Mouse (Mus musculus) kidney, postnatal 4 days (tissue): ENCODE measurements at regions not wholly inside any gene's neighbourhood (a gene's known extent, or its start where the extent isn't known, plus 50 kb on each side); places are given as distances from the start of the nearest gene placed in this dataset.

Experiments used
- DNase-seq, 2 experiments: peaks; one replicate each; pipeline ENCODE4 v3.0.0; 2021; ENCODE audit warnings: mixed read lengths in 2 of 2

DNA sequence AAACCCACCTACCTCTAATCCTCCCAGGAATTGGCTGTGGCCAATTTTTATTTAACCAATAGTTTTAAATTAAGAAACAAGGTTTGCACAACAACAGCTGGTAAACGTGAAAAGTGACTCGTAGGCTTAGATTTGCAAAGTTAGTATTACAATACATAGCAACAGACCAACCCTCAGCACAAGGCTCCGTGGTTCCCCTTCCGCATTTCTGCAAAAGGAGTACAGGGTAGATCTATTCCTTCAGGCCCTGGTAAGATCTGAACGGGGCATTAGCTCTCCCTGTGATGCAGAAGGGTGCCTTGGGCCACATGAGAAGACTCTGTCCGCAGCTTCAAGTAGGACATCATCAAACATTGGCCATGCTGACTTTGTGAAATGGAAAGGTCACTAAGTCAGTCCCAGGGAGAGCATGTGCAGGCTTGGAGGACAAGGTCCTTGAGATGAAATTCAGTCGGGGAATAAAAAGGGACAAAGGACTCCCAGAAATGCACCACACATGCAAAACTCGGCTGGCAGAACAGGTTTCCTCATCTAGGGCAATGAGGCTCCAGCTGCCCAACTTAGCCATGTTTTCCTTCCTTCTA, 75.0 kb upstream of the Armc2 start:
- no peak for DNase-seq

DNA sequence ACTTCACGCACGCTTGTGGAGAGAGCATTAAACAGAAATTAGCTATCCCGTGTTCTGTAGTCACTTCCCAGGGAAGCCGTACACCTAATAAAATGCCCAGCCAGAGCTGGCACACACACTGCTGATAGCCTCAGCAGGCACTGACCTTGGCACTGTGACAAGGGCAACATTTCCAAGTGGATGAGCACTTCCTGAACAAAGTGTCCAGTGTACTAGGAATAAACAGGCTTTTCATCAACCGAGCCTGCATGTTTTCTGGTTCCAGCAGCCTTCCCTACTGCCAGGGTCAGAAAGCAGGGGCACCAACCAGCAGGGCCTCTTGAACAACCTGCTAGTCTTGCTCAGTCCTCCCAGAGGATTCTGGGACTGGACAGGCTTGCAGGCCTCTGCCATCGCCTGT, 74.3 kb upstream of the Armc2 start:
- peak; percentile 47 to 61 for DNase-seq

DNA sequence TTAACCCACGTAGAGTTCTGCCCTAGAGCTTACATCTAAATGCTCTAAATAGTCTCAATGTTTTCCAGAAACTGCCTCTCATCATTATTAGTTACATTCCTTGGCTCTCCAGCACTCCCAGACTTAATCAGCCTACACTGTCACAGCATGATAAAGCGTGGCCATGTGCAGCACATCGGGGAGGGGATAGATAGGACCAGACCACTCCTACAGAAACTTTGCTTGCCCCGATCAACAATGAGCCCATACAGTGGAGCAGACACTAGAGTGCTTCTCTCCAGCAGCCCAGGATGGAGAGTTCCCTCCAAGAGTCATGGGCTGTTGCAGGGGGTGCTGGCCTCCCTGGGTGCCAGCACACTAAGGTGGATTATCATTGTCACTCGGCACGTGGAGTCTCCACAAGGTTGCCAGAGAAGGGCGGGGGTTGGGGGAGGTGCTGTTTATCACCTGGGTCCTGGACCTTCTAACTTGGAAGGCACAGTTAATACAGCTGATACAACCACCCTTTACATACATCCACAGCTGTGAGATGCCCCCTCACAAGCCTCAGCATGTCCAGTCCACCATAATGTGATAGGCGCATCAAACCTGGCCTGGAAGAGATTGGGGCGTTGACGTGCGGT, 73.4 kb upstream of the Armc2 start:
- DNase-seq, result no peak

DNA sequence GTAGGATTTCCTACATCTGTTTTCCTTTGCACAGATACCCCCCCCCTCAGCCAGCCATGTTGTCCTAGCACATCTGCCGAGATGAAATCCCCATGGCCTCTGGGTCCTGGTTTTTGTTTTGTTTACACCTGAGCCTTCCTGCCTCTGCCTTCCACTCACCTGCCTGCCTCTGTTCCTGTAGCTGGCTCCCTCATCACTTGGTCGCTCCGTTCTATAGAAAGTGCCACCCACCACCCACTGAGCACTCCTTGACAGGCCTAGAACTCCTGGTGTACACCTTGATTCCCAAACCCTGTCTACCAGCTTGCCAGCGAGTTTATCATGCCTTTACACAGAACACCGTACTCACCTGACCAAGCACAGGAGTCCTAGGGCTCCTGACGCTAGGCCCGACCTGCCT, 72.6 kb upstream of the Armc2 start:
- DNase-seq, result no peak

DNA sequence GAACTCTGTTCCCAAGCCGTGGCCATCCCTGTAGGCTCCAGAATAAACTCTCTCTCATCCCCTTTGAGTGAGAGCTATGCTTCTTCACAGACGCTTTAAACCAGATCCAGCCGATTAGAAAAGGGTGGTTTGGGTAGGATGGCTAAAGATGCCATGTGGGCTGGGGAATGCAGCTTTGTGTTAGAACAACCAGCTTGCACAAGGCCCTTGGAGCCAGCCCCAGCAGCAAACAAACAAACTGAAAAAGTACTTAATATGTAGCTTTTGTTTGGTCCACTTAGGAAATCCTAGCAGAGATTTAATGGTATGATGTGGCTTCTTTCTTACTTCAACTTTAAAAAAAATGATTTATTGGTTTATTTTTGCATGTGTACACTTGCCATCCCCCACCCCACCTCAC, 71.9 kb upstream of the Armc2 start:
- DNase-seq, result no peak

DNA sequence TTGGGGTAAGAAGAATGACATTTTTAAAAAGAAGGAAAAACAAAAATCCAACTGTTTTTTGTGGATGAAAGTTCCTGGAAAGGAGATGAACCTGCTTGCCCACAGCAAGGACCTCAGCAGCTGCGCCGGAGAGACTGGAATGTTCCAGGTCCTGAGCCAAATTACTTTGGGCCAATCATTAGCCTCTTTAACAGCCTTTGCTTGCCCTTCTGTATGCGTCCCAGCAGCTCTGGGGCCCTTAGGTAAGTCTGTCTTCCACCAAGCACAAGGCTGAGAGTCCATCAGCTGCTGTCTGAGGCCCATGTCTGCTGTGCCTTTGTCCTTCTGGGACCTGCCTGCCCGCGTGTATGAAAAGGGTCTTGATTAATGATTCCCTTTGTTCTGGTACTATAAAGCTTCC, 71.4 kb upstream of the Armc2 start:
- DNase-seq, result peak; percentile 33 to 69

DNA sequence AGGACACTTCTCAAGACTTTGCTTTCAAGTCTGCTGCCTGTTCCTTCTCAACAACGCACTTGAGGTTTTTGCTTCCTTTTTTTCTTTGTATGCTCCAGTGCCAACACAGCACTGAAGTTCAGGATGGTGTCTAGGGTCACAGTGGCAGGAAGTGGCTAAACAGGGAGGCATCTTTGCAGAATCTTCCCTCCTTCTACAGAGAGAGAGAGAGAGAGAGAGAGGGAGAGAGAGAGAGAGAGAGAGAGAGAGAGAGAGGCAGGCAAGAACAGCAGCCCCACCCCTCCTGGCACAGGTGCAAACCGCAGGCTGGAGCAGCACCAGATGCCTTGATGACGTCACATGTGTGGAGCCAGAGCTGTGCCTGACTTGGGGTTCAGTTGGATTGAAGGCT, 71.0 kb upstream of the Armc2 start:
- peak; percentile 74 to 86 for DNase-seq

DNA sequence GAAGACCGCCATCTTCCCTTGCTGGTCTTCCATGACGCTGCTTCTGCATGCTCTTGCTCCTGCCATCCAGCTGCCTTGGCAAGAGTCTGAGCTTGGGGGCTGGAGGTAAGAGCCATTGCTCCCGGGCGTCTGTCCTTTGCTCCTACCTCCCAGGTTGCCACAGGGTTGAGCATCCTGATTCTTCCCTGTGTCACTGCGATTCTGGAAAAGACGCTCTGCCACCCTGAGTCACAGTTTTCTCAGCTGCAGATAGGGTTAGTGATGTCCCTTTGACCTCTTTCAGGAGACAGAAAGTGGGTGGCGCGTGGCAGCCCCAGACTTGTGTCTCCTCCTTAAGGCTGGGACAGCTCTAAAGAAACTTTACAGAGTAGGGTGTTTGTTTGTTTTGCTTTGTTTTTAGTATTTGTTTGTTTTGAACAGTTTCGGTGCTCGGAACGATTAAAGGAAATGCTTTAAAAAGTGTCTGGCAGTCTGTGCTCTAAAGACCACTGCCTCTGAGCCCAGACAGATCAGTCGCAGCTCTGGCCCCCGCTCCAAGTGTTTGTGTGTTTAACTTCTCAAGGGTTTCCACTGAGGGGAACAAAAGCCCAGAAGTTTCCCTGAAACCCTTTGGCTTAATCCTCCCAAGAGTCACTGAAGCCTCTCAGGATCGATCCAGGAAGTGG, 70.5 kb upstream of the Armc2 start:
- peak in 1 of 2 experiments; percentile 35 for DNase-seq

DNA sequence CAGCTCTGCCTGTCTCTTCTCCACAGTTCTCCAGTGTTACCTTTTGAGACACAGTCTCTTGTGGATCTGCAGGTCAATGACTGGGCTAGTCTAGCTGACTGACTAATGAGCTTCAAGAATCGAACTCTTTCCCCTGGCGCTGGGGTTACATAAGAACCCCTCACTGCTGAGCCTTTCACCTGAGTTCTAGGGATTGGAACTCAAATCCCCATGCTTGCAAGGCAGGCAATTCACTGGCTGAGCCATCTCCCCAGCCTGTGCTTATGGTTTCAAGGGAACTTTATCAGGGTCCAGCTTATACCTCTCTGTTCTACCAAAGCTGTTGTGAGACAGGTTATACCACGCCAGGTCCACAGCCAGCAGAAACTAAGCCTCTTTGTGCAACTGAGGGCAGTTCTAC, 69.7 kb upstream of the Armc2 start:
- no peak for DNase-seq

DNA sequence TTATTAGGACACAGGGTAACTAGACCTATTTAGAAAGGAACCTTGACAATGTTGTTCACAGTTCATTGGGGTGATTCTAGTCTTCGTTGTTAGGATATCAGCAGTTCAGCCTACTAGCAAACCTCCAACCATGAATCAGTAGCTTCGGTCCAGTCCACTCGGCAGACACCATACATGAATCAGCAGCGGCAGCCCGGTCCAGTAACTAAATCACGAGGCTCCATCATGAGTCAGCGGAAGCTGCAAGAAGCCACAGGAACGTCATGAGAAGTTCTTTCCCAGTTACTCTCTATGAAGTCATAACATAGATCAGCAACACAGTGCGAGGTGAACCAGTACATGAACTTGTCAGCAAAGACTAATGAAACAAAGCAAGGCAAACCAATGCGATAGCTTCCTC, 68.4 kb upstream of the Armc2 start:
- no peak for DNase-seq

DNA sequence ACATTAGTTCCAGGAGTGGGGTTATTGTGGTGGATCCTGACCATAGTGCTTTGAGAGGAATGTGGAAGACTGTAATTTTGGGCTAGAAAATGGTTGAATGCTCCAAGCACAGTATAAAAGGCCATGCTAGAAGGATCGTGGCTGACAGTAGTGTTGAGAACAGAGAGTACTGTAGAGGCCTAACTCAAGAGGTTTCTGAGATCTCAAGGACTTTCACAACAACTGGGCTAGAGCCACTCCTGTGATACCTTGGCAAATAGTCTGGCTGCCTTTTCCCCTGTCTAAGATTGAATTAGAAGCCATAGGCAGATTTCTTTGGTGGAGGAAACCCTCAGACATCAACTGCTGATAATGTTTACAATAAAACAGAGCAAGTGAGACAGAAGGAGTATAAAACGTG, 67.1 kb upstream of the Armc2 start:
- no peak for DNase-seq

DNA sequence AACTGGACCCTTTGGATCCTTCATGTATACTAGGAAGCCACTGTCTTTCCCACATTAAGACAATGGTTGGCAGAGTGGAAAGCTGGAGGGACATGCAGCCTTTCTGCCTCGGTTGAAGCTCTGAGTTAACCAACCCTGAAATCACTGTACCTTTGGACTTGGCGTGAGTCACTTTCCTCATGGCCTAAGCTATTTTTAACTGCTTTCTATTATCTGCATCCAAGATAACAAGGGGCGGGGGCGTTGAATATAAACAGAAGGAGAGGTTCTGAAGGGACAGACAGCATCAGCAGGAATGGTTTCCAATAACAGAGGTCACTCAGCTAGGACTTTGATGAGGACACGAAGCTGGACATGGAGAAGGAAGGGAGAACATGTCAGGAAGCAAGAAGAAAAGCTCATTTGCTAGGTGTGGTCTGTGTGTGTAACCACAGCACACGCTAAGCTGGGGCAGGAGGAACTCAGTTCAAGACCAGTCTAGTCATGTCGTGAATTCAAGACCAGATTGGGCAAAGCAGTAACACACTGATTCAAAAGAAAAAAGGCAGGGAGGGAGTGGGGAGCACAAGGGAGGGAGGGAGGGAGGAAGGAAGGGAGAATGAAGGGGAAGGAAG, 64.1 kb upstream of the Armc2 start:
- no peak for DNase-seq

DNA sequence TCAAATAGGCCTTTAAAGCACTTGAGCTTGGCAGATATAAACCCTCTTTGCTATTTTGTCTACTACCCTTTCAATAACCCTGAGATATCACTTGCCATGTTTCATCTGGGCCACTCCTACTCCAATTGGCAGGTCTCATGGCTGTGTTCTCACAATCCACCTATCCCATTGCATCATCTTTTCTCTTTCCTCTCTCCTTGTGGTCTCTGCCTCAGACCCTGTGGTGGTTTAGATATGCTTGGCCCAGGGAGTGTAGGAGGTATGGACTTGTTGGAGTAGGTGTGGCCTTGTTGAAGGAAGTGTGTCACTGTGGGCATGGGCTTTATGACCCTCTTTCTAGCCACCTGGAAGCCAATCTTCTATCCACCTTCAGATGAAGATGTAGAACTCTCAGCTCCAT, 61.5 kb upstream of the Armc2 start:
- no peak for DNase-seq

DNA sequence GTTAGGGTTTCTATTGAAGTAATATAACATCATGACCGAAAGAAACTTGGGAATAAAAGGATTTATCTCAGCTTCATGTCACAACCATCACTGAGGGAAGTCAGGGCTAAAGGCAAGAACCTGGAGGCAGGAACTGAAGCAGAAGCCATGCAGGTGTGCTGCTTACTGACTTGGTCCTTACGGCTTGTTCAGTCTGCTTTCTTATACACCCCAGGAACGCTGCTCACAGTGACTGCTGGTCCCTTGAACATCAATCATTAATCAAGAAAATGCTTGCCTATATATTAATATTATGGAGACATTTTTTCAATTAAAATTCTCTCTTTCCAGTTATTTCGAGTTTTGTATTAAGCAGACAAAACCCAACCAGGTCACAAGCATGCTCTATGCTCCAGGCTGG, 58.5 kb upstream of the Armc2 start:
- DNase-seq, result no peak

DNA sequence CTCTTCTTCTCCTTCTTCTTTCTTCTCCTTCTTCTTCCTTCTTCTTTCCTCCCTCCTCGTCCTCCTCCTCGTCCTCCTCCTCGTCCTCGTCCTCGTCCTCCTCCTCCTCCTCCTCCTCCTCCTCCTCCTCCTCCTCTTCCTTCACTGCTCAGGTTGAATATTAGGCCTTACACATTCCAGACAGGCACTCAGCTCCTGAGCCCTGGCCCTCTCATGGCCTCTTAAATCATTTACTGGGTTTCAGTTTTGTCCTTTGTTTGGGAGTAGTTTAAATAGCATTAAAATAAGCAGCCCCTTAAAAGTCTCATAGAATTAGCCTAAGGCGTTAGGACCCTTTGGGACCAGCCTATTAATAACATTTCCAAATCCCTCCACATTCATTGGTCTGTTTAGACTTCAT, 57.3 kb upstream of the Armc2 start:
- DNase-seq, result no peak

DNA sequence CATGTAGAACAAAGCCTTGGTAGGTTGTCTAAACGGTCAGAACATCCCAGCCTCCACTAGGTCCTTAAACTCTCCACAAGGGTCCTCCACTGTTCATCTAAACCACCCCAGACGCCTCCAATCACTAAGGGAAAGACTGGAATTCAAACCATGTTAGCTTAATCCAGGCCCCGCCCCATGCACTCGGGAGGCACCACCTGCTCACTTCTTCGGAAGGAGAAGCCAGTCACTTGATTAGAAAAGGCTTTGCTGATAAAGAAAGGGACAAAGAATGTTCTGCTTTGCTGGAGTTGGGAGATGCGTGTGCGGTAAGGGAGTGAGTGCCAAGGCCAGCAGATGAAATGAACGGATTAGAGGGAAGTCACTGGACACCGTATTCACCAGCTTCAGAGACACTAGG, 54.5 kb upstream of the Armc2 start:
- DNase-seq, result peak; percentile 42 to 66

DNA sequence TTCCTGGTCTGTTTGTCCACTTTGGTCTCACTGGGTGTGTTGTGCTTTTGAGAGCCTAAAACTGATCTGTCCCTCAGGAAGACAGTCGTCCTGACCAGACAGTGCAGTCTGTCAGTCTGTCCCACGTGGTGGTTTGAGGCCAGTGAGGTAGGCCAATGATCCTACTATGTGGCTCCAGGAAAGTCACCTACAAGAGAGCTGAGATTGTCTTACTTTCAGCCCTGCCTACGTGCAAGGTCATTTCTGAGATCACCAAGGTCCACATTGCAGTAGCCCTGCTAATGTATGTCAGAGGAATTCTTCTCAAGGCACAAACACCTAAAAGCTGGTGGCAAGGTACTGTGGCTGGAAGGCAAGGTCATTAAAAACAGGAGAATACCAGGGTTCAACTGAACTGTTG, 53.9 kb upstream of the Armc2 start:
- no peak for DNase-seq

DNA sequence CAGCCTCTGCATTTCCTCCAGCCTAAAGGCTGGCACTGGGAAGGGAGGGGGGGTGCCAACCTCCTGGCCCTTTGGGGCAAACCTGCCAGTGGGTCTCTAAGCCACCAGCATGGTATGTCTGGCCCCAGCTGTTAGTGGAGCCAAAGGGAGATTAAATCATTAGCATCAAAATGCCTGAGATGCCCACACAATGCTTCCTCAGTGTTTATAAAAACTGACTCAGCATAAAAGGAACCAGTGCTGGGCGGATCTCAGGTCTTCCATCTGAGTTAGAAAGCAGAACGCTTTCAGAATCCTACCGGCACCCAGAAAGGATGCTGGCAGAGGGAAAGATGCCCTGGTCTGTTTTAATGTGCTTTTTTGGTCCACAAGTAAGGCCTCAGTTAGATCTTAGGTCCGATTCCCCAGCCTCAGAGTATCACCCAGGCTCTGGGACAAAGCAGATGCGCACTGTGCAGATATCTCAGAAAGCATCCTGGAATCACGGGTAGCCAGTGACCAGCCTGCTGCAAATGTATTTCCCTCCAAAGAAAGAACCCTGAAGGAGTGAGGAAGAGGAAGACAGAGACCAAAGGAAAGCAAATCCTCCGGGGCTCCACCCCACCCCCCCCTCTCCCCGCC, 53.3 kb upstream of the Armc2 start:
- no peak for DNase-seq

DNA sequence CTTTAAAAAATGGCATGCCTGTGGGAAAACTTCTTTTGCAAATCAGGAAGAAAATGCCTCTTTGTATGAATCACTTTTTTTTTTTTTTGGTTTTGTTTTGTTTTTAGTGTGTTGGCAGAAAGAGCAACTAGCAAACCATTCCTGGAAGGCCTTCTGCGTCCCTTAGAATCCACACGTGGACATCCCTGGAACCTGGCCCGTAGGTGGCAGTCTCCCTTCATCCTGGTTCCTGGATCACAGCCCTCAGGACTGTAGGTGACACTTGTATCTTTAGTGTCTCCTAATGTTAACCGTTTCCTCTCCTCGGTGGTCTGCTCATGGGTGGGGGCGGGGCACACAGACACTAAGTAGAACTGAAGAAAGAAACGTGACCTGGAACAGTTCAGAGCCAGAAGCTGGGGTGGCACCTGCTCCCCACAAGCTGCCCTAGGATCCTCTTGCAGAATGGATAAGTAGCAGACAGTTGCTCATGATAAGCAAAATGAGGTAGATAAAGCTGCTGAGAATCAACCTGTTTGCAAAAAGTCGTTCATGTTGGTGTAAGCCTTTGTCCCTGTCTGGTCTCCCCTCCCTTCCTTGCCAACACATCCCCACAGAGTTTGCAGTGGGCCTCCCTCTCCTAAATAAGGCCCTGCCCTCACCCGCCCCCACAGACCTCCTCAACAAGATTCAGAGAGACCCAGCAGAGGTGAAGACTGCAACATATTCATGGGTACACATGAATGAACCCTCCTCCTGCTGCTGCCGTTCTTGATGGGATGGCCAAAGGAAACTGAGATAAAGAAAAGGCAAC, 52.6 kb upstream of the Armc2 start:
- peak; percentile 74 to 81 for DNase-seq

DNA sequence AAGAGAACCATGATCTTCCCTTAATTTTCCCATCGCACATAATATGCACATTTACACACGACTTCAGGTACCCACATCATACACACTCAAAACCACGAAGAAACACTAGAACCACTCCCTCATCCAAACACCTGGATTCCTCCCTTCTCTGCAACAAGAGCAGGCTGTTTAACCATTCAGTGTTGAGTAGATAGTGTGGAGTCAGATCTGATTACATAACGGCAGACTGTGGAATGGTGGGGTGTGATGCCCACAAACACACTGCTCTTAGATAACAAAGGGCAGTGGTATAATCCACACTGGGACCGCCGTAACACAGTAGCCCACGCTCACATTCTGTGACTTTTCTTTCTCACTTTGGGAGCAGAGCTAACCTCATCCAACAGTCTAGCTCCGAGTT, 51.5 kb upstream of the Armc2 start:
- no peak for DNase-seq

DNA sequence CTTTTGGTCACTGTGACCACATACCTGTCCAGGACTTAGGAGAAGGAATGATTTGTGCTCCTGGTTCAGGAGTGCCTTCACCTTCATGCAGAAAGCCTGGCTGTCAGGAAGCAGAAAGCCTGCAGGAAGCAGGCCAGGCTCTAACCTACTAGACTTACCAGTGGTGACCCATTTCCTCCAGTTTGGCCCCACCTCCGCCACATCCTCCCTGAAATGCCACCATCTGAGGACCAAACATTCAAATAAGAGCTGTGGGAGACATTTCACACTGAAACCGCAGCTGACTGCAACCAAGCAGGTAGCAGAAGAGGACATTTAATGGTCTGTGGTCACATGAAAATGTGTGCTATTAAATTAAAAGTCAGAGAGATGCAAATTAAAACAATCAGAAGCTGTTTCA, 50.3 kb upstream of the Armc2 start:
- no peak for DNase-seq
